Mouse (Mus musculus) G1E (cell line): Measurements from ENCODE around the gene Igf2bp3. TPM values are rescaled to one million over a fixed set of nuclear protein-coding genes. Genes with fewer than 3 reads are reported as not detected.

Experiments
- ATAC-seq: 2 replicates; pipeline ENCODE4 v1.8.0; 2016; ENCODE audit warnings: mild to moderate bottlenecking; ENCODE audit not compliant: insufficient number of reproducible peaks, poor library complexity, low FRiP score, severe bottlenecking; ENCODE audit errors: extremely low read depth
- DNase-seq: peaks from one replicate; pipeline ENCODE4 v3.0.0; 2012; ENCODE audit warnings: low spot score
- H3K27me3 ChIP-seq: 2 replicates; pipeline ENCODE4 v1.6.1; 2012; ENCODE audit warnings: mild to moderate bottlenecking, low read length, inconsistent platforms; ENCODE audit not compliant: insufficient read depth
- H3K36me3 ChIP-seq: replicated peaks from 2 replicates; pipeline ENCODE3; 2012; ENCODE audit warnings: mild to moderate bottlenecking, inconsistent platforms
- H3K4me1 ChIP-seq: 2 replicates; pipeline ENCODE4 v1.6.1; 2012; ENCODE audit warnings: low read depth, low read length, inconsistent platforms, mixed read lengths; ENCODE audit not compliant: insufficient read depth
- H3K4me3 ChIP-seq: 2 replicates; pipeline ENCODE4 v1.5.1; 2012; ENCODE audit warnings: low read depth, mild to moderate bottlenecking, inconsistent platforms, low read length, moderate library complexity, mixed read lengths
- H3K9me3 ChIP-seq: replicated peaks from 2 replicates; pipeline ENCODE4 v1.6.1; 2012; ENCODE audit warnings: inconsistent platforms
- CTCF ChIP-seq: IDR thresholded peaks from 2 replicates; pipeline ENCODE4 v1.5.1; 2012; ENCODE audit warnings: low read depth, low read length, inconsistent platforms, mixed read lengths
- GATA1 ChIP-seq: IDR thresholded peaks from 2 replicates; pipeline ENCODE4 v1.6.1; 2012; ENCODE audit warnings: borderline replicate concordance, low read length, inconsistent platforms, mixed read lengths
- GATA2 ChIP-seq: IDR thresholded peaks from 2 replicates; pipeline ENCODE4 v1.6.1; 2012; ENCODE audit warnings: low read depth, low read length, inconsistent platforms, borderline replicate concordance
- POLR2AphosphoS5 ChIP-seq: IDR thresholded peaks from 2 replicates; pipeline ENCODE4 v1.6.1; 2012; ENCODE audit warnings: low read depth, low read length, inconsistent platforms; ENCODE audit not compliant: insufficient replicate concordance
- TAL1 ChIP-seq: conservative IDR thresholded peaks from 2 replicates; pipeline ENCODE4 v1.6.1; 2012; ENCODE audit warnings: low read depth, low read length, inconsistent platforms, mixed read lengths
- polyA plus RNA-seq: library from polyadenylated mRNA; stranded (reverse); fragments of >175 nt; gene quantifications from 2 replicates; pipeline ENCODE4 v1.2.3, GENCODE M21; 2012
- total RNA-seq, 2 experiments: library from RNA; stranded (forward) in 1 of 2; stranded (reverse) in 1 of 2; fragments of 200-1000 nt in 1 of 2; fragments of >200 nt in 1 of 2; fragmentation: Nextera tagmentation in 1 of 2; gene quantifications; 2 replicates each; pipeline ENCODE4 v1.2.3; 2014 to 2017

Igf2bp3 gene
- total and polyA plus RNA-seq, 3 experiments = 25.9 to 50.9 (median 41.2) TPM

DNA sequence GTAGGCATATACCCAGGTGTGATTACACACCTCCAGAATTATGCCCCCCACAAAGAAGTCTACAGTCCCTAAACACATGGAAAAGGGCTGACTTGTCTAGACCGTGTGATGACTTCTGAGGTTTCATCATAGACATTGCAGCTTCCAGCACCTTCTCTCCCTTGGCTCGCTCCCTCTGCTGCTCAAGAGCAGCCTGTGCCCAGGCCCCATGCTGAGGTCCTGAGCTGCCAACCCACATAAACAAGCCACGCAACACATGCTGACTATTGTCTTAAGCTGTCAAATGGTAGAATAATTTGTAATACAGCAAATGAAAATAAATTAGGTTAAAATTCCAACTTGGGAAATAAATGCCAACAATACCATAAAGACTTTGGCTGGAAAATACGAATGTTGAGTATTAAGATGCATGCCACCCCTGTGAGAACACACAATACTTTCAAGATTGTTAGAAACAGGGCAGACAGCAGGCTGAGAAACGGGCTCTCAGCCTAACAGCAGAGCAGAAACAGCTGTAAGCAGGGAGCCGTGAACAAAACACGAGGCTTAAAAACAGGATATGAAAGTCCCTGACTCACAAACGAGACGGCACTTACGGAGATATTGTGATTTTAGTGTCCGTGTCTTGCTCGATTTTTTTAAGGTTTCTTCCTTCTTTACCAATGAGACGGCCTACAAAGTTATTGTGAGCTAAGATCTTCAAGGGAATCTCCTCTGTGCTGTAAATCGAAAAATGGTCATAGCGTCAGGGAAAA is 107.8 kb downstream of the Igf2bp3 start:
- Histone ChIP-seq H3K4me3 (no peak overlapping the region), H3K4me1 (no peaks in the 10 kb centered on the region), H3K36me3 (peaks cover 94% of the 10 kb centered on the region), H3K9me3 (no peaks in the 10 kb centered on the region), H3K27me3 (no peaks in the 10 kb centered on the region)
- no peak for ATAC-seq
- no peak for DNase-seq
- TF ChIP-seq GATA2 (no peak), TAL1 (no peak), POLR2AphosphoS5 (no peak), CTCF (no peak), GATA1 (no peak)

GRCm38 (mm10) chr6:49099086-49099485 is 115.7 kb downstream of the Igf2bp3 start:
- Histone ChIP-seq H3K4me1 (no peaks in the 10 kb centered on the region; the same call in 1 of the 2 replicates), H3K27me3 (no peaks in the 10 kb centered on the region), H3K4me3 (no peak overlapping the region), H3K9me3 (no peaks in the 10 kb centered on the region), H3K36me3 (peaks cover 93% of the 10 kb centered on the region)
- no peak for TF ChIP-seq GATA1
- no peak for TF ChIP-seq POLR2AphosphoS5
- no peak for TF ChIP-seq CTCF
- no peak for TF ChIP-seq TAL1
- TF ChIP-seq GATA2 = no peak
- DNase-seq = no peak
- no peak for ATAC-seq

GRCm38 (mm10) chr6:49097596-49098110 is 117.1 kb downstream of the Igf2bp3 start:
- ATAC-seq = no peak
- TF ChIP-seq GATA2 (no peak), POLR2AphosphoS5 (no peak), TAL1 (no peak), CTCF (no peak), GATA1 (no peak)
- Histone ChIP-seq H3K27me3 (no peaks in the 10 kb centered on the region), H3K36me3 (peaks cover 94% of the 10 kb centered on the region), H3K4me3 (no peak overlapping the region), H3K9me3 (no peaks in the 10 kb centered on the region), H3K4me1 (no peaks in the 10 kb centered on the region; the same call in 1 of the 2 replicates)
- no peak for DNase-seq

GRCm38 (mm10) chr6:49096933-49097461 is 117.8 kb downstream of the Igf2bp3 start:
- Histone ChIP-seq H3K9me3 (no peaks in the 10 kb centered on the region), H3K36me3 (peaks cover 93% of the 10 kb centered on the region), H3K4me1 (no peaks in the 10 kb centered on the region; the same call in 1 of the 2 replicates), H3K27me3 (no peaks in the 10 kb centered on the region), H3K4me3 (no peak overlapping the region)
- DNase-seq (no peak), ATAC-seq (no peak)
- TF ChIP-seq POLR2AphosphoS5 (no peak), CTCF (no peak), GATA2 (no peak), GATA1 (no peak), TAL1 (no peak)

GRCm38 (mm10) chr6:49096421-49096820 is 118.3 kb downstream of the Igf2bp3 start:
- no peak for DNase-seq
- Histone ChIP-seq H3K4me1 (no peaks in the 10 kb centered on the region; the same call in 1 of the 2 replicates), H3K4me3 (no peak overlapping the region), H3K36me3 (peaks cover 95% of the 10 kb centered on the region), H3K9me3 (no peaks in the 10 kb centered on the region), H3K27me3 (no peaks in the 10 kb centered on the region)
- TF ChIP-seq GATA1 = no peak
- no peak for TF ChIP-seq TAL1
- no peak for TF ChIP-seq CTCF
- TF ChIP-seq GATA2 = no peak
- no peak for TF ChIP-seq POLR2AphosphoS5
- no peak for ATAC-seq

DNA sequence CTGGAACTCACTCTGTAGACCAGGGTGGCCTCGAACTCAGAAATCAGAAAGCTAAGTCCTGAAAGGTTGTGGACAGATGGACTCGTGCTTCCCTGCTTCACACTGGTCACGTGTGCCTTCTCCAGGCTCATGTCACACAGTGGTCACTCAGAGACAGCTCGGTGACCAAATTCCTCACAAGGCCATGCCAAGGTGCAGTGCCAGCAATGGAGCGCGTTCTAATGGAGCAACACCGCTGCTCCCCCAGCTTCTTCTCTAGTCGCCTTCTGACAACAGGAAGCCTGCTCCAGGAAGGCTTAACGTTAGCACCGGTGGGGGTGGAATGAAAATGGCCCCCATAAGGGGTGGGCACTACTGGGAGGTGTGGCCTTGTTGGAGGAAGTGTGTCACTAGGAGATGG is 119.8 kb downstream of the Igf2bp3 start:
- H3K4me3 ChIP-seq = no peak overlapping the region
- DNase-seq (no peak), ATAC-seq (no peak)
- H3K9me3 ChIP-seq = no peaks in the 10 kb centered on the region
- H3K4me1 ChIP-seq = no peaks in the 10 kb centered on the region; the same call in 1 of the 2 replicates
- TF ChIP-seq GATA2 (no peak), CTCF (no peak)
- no peaks in the 10 kb centered on the region for H3K27me3 ChIP-seq
- H3K36me3 ChIP-seq = peaks cover 96% of the 10 kb centered on the region
